Mouse (Mus musculus) ES-E14 (cell line): Measurements from ENCODE around the gene Tas2r143. TPM values are rescaled to one million over a fixed set of nuclear protein-coding genes. Genes with fewer than 3 reads are reported as not detected.

Experiments
- DNase-seq: peaks from one replicate; pipeline ENCODE4 v3.0.0-alpha.2; 2013; ENCODE audit warnings: low read depth, low spot score
- H3K27ac ChIP-seq: 2 replicates; pipeline ENCODE4 v1.5.1; 2012; ENCODE audit warnings: low read depth, mild to moderate bottlenecking, low read length, moderate library complexity, mixed read lengths; ENCODE audit not compliant: poor library complexity, insufficient read depth, severe bottlenecking
- H3K36me3 ChIP-seq: 2 replicates; pipeline ENCODE4 v1.6.1; 2012; ENCODE audit warnings: mild to moderate bottlenecking, low read length, moderate library complexity, mixed read lengths; ENCODE audit not compliant: control insufficient read depth, poor library complexity, insufficient read depth, severe bottlenecking
- H3K4me1 ChIP-seq, 2 experiments: fragments of 150-350 bp in 1 of 2; sonication (generic) in 1 of 2; 2 replicates each; pipeline ENCODE4 v1.6.1; 2012; ENCODE audit warnings: low read length in 2 of 2, mild to moderate bottlenecking in 1 of 2, mixed read lengths in 1 of 2; ENCODE audit not compliant: control insufficient read depth in 2 of 2, insufficient read depth in 2 of 2, poor library complexity in 1 of 2
- H3K4me3 ChIP-seq, 2 experiments: fragments of 150-350 bp in 1 of 2; sonication (generic) in 1 of 2; 2 replicates each; pipeline ENCODE4 v1.5.1; 2012; ENCODE audit warnings: low read length in 2 of 2, low read depth in 1 of 2, mild to moderate bottlenecking in 1 of 2, mixed read lengths in 1 of 2; ENCODE audit not compliant: insufficient read depth in 1 of 2, poor library complexity in 1 of 2, severe bottlenecking in 1 of 2
- H3K9ac ChIP-seq: 2 replicates; pipeline ENCODE4 v1.6.1; 2012; ENCODE audit warnings: low read depth, mild to moderate bottlenecking, low read length, mixed read lengths; ENCODE audit not compliant: poor library complexity, insufficient read depth, severe bottlenecking
- H3K9me3 ChIP-seq: fragments of 150-350 bp; sonication (generic); 2 replicates; pipeline ENCODE4 v1.6.1; 2012; ENCODE audit warnings: low read depth, mild to moderate bottlenecking, low read length; ENCODE audit not compliant: control insufficient read depth, insufficient read depth
- CHD2 ChIP-seq: IDR thresholded peaks from 2 replicates; pipeline ENCODE4 v1.6.1; 2014; ENCODE audit warnings: mild to moderate bottlenecking, low read depth, low read length, inconsistent platforms
- HCFC1 ChIP-seq: IDR thresholded peaks from 2 replicates; pipeline ENCODE4 v1.6.1; 2012; ENCODE audit warnings: low read length, inconsistent platforms, borderline replicate concordance; ENCODE audit not compliant: insufficient read depth
- MAFK ChIP-seq: IDR thresholded peaks from 2 replicates; pipeline ENCODE4 v1.6.1; 2014; ENCODE audit warnings: mild to moderate bottlenecking, low read depth, low read length, inconsistent platforms; ENCODE audit not compliant: insufficient read depth
- ZC3H11A ChIP-seq: IDR thresholded peaks from 2 replicates; pipeline ENCODE4 v1.6.1; 2012; ENCODE audit warnings: low read depth, mild to moderate bottlenecking, inconsistent platforms, low read length, borderline replicate concordance
- ZNF384 ChIP-seq: IDR thresholded peaks from 2 replicates; pipeline ENCODE4 v1.6.1; 2012; ENCODE audit warnings: low read depth, low read length, inconsistent platforms
- in situ Hi-C, 2 experiments: fragments of 600-800 bp; cut with MboI; formaldehyde crosslinking; loops; one replicate each; pipeline ENCODE4 v1.15.1; 2025; ENCODE audit warnings: low sequenced_read_pairs in 2 of 2, inconsistent platforms in 1 of 2; ENCODE audit not compliant: unreplicated experiment in 2 of 2
- total RNA-seq: library from RNA; depleted of rRNA; stranded (reverse); fragments of 300-350 nt; gene quantifications from 2 replicates; pipeline ENCODE4 v1.2.3, GENCODE M21; 2012

The Tas2r143 gene
- total RNA-seq, 1 experiment, result not detected

DNA sequence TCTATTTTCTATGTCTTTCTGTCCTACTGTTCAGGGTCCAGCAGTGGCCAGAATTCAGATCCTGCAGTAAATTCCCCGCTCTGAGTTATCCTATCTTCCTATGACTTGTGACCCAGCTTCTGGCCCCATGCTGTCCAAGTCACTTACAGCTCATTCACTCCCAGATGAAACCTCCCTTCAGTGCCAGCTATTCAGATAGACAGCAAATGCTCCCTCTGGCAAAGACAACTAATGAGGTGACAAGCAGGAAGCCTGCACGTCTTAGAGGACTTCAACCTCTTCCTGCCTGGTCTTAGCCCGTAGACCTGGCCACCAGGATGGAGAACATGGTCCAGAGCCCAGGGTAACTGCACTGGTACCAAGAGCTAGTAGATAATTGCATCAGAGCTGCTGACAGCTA is 37.1 kb upstream of the Tas2r143 start:
- DNase-seq, result no peak
- no peak overlapping the region for H3K4me3 ChIP-seq
- H3K4me1 ChIP-seq, result no peaks in the 10 kb centered on the region
- no peak for TF ChIP-seq ZC3H11A
- no peak for TF ChIP-seq HCFC1
- TF ChIP-seq MAFK, result no peak
- TF ChIP-seq CHD2, result no peak
- no peak for TF ChIP-seq ZNF384
- peaks cover 14% of the 10 kb centered on the region; the same call in 1 of the 2 replicates for H3K36me3 ChIP-seq
- H3K27ac ChIP-seq, result no peak overlapping the region
- no peaks in the 10 kb centered on the region for H3K9me3 ChIP-seq
- in situ Hi-C loops, result no loop called here
- H3K9ac ChIP-seq, result no peak overlapping the region

DNA sequence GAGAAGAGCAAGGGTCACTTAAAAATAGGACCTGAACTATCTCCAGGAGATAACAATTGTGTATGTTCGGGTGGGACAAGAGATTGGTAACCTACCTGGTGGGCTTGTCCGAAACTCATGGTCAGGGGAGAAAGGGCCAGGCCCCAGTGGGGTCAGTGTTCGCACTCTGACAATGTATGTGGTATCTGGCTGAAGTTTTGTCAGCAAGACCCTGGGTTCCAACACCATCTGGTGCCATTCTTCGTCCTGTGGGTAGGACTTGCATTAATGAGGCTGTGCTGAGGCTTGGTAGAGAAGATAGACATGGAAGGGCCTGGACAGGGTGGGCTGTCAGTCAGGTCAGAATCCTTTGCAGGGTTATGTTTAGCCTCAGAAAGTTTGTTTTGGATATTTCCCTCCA is 36.0 kb upstream of the Tas2r143 start:
- in situ Hi-C loops, result no loop called here
- H3K4me3 ChIP-seq, result no peak overlapping the region
- no peak overlapping the region for H3K9ac ChIP-seq
- H3K27ac ChIP-seq, result no peak overlapping the region
- TF ChIP-seq ZNF384, result no peak
- no peak for TF ChIP-seq CHD2
- no peak for TF ChIP-seq HCFC1
- no peak for TF ChIP-seq ZC3H11A
- TF ChIP-seq MAFK, result no peak
- DNase-seq, result no peak
- H3K9me3 ChIP-seq, result no peaks in the 10 kb centered on the region
- no peaks in the 10 kb centered on the region for H3K4me1 ChIP-seq
- H3K36me3 ChIP-seq, result peaks cover 8% of the 10 kb centered on the region; the same call in 1 of the 2 replicates

DNA sequence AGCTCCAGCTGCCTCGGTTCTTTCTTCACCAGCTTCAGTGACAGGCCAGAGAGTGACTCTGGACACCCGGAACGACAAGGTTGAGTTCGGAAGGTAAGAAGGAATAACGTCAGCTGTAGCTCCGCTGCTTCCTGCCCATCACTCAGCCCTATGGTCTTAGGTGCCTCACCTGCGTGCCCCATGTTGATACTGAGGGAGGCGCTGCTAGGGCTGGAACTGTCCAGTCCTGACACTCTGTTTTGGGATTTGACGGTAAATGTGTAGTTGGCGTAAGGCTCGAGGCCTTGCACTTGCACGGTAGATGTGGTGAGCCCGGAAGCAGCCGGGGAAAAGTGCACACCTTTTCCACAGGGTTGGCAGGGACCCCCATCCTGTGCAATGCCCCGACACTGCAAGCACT is 35.4 kb upstream of the Tas2r143 start:
- no peaks in the 10 kb centered on the region for H3K4me1 ChIP-seq
- no peak for DNase-seq
- no peak overlapping the region for H3K9ac ChIP-seq
- no peaks in the 10 kb centered on the region for H3K9me3 ChIP-seq
- no peak overlapping the region for H3K4me3 ChIP-seq
- H3K36me3 ChIP-seq, result peaks cover 7% of the 10 kb centered on the region; the same call in 1 of the 2 replicates
- no peak overlapping the region for H3K27ac ChIP-seq
- TF ChIP-seq ZNF384 (no peak), ZC3H11A (no peak), HCFC1 (no peak), MAFK (no peak), CHD2 (no peak)
- in situ Hi-C loops, result no loop called here

- TF ChIP-seq MAFK (no peak), ZNF384 (no peak)
- H3K36me3 ChIP-seq, result peaks cover 5% of the 10 kb centered on the region; the same call in 1 of the 2 replicates
- in situ Hi-C loops, result no loop called here
Measured at GRCm38 (mm10) chr6:42365215-42365614, 34.8 kb upstream of the Tas2r143 start.

DNA sequence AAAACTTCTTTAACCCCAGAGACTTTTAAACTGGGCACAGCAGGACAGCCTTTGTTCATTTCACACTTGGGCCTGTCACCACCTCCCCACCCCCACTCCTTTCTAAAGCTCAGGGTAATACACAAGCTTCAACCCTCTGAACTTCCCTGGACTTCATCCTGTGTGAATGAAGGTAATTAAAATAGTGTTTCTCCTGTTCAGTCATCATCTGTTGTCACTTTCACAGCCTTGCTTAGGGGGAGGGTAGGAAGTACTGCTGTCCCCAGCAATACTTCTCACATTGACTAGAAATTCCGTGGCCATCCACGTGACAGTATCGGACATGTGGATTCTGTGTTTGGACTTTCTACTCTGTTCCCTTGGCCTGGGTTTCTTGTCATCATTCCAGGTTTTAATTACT is 30.2 kb upstream of the Tas2r143 start:
- in situ Hi-C loops, result no loop called here
- TF ChIP-seq HCFC1 (no peak), ZNF384 (no peak), MAFK (no peak), ZC3H11A (no peak), CHD2 (no peak)
- Histone ChIP-seq H3K4me1 (peaks cover 2 to 4% of the 10 kb centered on the region in 2 experiments; a peak in 2 of 4 replicates), H3K9me3 (no peaks in the 10 kb centered on the region), H3K27ac (no peak overlapping the region), H3K36me3 (peaks cover 2% of the 10 kb centered on the region; the same call in 1 of the 2 replicates), H3K9ac (no peak overlapping the region), H3K4me3 (no peak overlapping the region)
- no peak for DNase-seq

More at GRCm38 (mm10) chr6:42365215-42365614, 34.8 kb upstream of the Tas2r143 start:
- Histone ChIP-seq H3K4me1 (no peaks in the 10 kb centered on the region), H3K27ac (no peak overlapping the region), H3K9ac (no peak overlapping the region), H3K9me3 (no peaks in the 10 kb centered on the region), H3K4me3 (no peak overlapping the region)
- no peak for DNase-seq
